Mouse (Mus musculus) stomach, embryonic 14.5 days (tissue): Measurements from ENCODE around the gene Senp3. TPM values are rescaled to one million over a fixed set of nuclear protein-coding genes. Genes with fewer than 3 reads are reported as not detected.
"Not testable (repeated sequence)": the region's sequence is repeated elsewhere in the genome, so short reads cannot be mapped to it uniquely, and the experiment has no call there.

Source experiments
- ATAC-seq: fragments of 200-750 bp; cut with Nextera tagmentation; 2 replicates; pipeline ENCODE4 v1.8.0; 2017; ENCODE audit warnings: low read depth, moderate TSS enrichment; ENCODE audit not compliant: insufficient number of reproducible peaks, insufficient read depth, low FRiP score
- H3K27ac ChIP-seq: fragments of 300-500 bp; sonication (generic); 2 replicates; pipeline ENCODE4 v1.5.1; 2014; ENCODE audit warnings: mild to moderate bottlenecking, low read length, moderate library complexity, mixed read lengths
- H3K27me3 ChIP-seq: fragments of 300-500 bp; sonication (generic); 2 replicates; pipeline ENCODE4 v1.6.1; 2014; ENCODE audit warnings: low read length, control low read depth, mixed read lengths; ENCODE audit not compliant: control insufficient read depth, insufficient read depth
- H3K36me3 ChIP-seq: fragments of 300-500 bp; sonication (generic); 2 replicates; pipeline ENCODE4 v1.6.1; 2014; ENCODE audit warnings: mild to moderate bottlenecking, control low read depth, low read length, moderate library complexity, mixed read lengths; ENCODE audit not compliant: control insufficient read depth, insufficient read depth
- H3K4me1 ChIP-seq: fragments of 300-500 bp; sonication (generic); 2 replicates; pipeline ENCODE4 v1.6.1; 2014; ENCODE audit warnings: low read length, control low read depth, mixed read lengths; ENCODE audit not compliant: control insufficient read depth, insufficient read depth
- H3K4me2 ChIP-seq: fragments of 300-500 bp; sonication (generic); replicated peaks from 2 replicates; pipeline ENCODE4 v1.6.1; 2014; ENCODE audit warnings: low read depth, low read length, control low read depth
- H3K4me3 ChIP-seq: fragments of 300-500 bp; sonication (generic); 2 replicates; pipeline ENCODE4 v1.5.1; 2014; ENCODE audit warnings: low read depth, low read length, control low read depth
- H3K9ac ChIP-seq: fragments of 300-500 bp; sonication (generic); replicated peaks from 2 replicates; pipeline ENCODE4 v1.6.1; 2014; ENCODE audit warnings: low read depth, mild to moderate bottlenecking, control low read depth, low read length, moderate library complexity, mixed read lengths
- H3K9me3 ChIP-seq: fragments of 300-500 bp; sonication (generic); 2 replicates; pipeline ENCODE4 v1.6.1; 2016; ENCODE audit warnings: low read depth, low read length, control low read depth; ENCODE audit not compliant: control insufficient read depth
- WGBS: fragments of 180-500 bp; shearing (Covaris S2); extraction: QIAGEN DNeasy Blood & Tissue Kit; methylation state at CpG from one replicate; pipeline ENCODE4 v1.1.7; 2014; 5-methylcytosine and 5-hydroxymethylcytosine counted together
- polyA plus RNA-seq: library from polyadenylated mRNA; unstranded; fragments of >200 nt; fragmentation: Nextera tagmentation; extraction: Ambion mirVana; gene quantifications from 2 replicates; pipeline ENCODE4 v1.2.1, GENCODE M21; 2014

Senp3 gene
- polyA plus RNA-seq, 1 experiment from 2014 or later = 102 TPM

GRCm38 (mm10) chr11:69708614-69709265 is 26.9 kb upstream of the Senp3 start:
- no peak overlapping the region for H3K4me3 ChIP-seq
- H3K9me3 ChIP-seq = no peaks in the 10 kb centered on the region
- H3K27me3 ChIP-seq = no peaks in the 10 kb centered on the region
- ATAC-seq = no peak
- no peaks in the 10 kb centered on the region for H3K36me3 ChIP-seq
- H3K9ac ChIP-seq = no peak overlapping the region
- 80% methylated on average over 3 of the region's 3 CpGs for WGBS
- H3K4me1 ChIP-seq = no peaks in the 10 kb centered on the region
- no peak overlapping the region for H3K4me2 ChIP-seq
- H3K27ac ChIP-seq = no peak overlapping the region

- no peak overlapping the region for H3K4me2 ChIP-seq
- H3K27me3 ChIP-seq = no peaks in the 10 kb centered on the region
- H3K9me3 ChIP-seq = no peaks in the 10 kb centered on the region
- ATAC-seq = no peak
- H3K27ac ChIP-seq = no peak overlapping the region
- no peak overlapping the region for H3K4me3 ChIP-seq
- H3K9ac ChIP-seq = no peak overlapping the region
- no peaks in the 10 kb centered on the region for H3K4me1 ChIP-seq
- 80% methylated on average over 4 of the region's 4 CpGs for WGBS
- no peaks in the 10 kb centered on the region for H3K36me3 ChIP-seq
Measured at GRCm38 (mm10) chr11:69707873-69708381, 26.0 kb upstream of the Senp3 start.

GRCm38 (mm10) chr11:69707480-69707847 is 25.6 kb upstream of the Senp3 start:
- ATAC-seq = no peak
- no peak overlapping the region for H3K27ac ChIP-seq
- no peaks in the 10 kb centered on the region for H3K36me3 ChIP-seq
- H3K27me3 ChIP-seq = no peaks in the 10 kb centered on the region
- H3K4me3 ChIP-seq = no peak overlapping the region
- WGBS = 91% methylated on average over 4 of the region's 4 CpGs
- H3K4me2 ChIP-seq = no peak overlapping the region
- H3K9me3 ChIP-seq = no peaks in the 10 kb centered on the region
- no peaks in the 10 kb centered on the region for H3K4me1 ChIP-seq
- H3K9ac ChIP-seq = no peak overlapping the region

GRCm38 (mm10) chr11:69706775-69707479 is 25.0 kb upstream of the Senp3 start:
- Histone ChIP-seq H3K27ac (no peak overlapping the region), H3K4me3 (no peak overlapping the region), H3K9me3 (no peaks in the 10 kb centered on the region), H3K27me3 (no peaks in the 10 kb centered on the region), H3K4me1 (no peaks in the 10 kb centered on the region), H3K4me2 (no peak overlapping the region), H3K9ac (no peak overlapping the region), H3K36me3 (no peaks in the 10 kb centered on the region)
- ATAC-seq = no peak
- 44% methylated on average over 6 of the region's 6 CpGs for WGBS

- Histone ChIP-seq H3K36me3 (no peaks in the 10 kb centered on the region), H3K27me3 (no peaks in the 10 kb centered on the region), H3K27ac (no peak overlapping the region), H3K4me1 (no peaks in the 10 kb centered on the region), H3K4me2 (no peak overlapping the region), H3K9me3 (no peaks in the 10 kb centered on the region), H3K9ac (no peak overlapping the region), H3K4me3 (no peak overlapping the region)
- no peak for ATAC-seq
- 25% methylated on average over 2 of the region's 2 CpGs for WGBS
Measured at GRCm38 (mm10) chr11:69704613-69705010, 22.7 kb upstream of the Senp3 start.

- Histone ChIP-seq H3K36me3 (no peaks in the 10 kb centered on the region), H3K4me2 (no peak overlapping the region), H3K4me3 (no peak overlapping the region), H3K27me3 (no peaks in the 10 kb centered on the region), H3K9me3 (no peaks in the 10 kb centered on the region), H3K27ac (no peak overlapping the region), H3K4me1 (no peaks in the 10 kb centered on the region), H3K9ac (no peak overlapping the region)
- WGBS = 58% methylated on average over 8 of the region's 8 CpGs
- ATAC-seq = no peak
Measured at GRCm38 (mm10) chr11:69703814-69704612, 22.1 kb upstream of the Senp3 start.

GRCm38 (mm10) chr11:69703381-69703780 is 21.5 kb upstream of the Senp3 start:
- not testable (repeated sequence) for H3K9ac ChIP-seq, H3K4me1 ChIP-seq, H3K4me2 ChIP-seq, H3K9me3 ChIP-seq, H3K36me3 ChIP-seq, ATAC-seq, H3K27ac ChIP-seq, H3K4me3 ChIP-seq, H3K27me3 ChIP-seq
- 55% methylated on average over 2 of the region's 3 CpGs for WGBS

- not testable (repeated sequence) for ATAC-seq, H3K36me3 ChIP-seq, H3K27ac ChIP-seq, H3K4me3 ChIP-seq, H3K9me3 ChIP-seq, H3K4me1 ChIP-seq, H3K27me3 ChIP-seq, H3K9ac ChIP-seq, H3K4me2 ChIP-seq
- WGBS = 95% methylated on average over 10 of the region's 10 CpGs
Measured at GRCm38 (mm10) chr11:69702886-69703285, 21.0 kb upstream of the Senp3 start.
